9 mouse cellular contexts compared by ENCODE assay signal in genomic region chr10:8886528-8886854, GRCm38 (mm10). TPM values are rescaled to one million over a fixed set of nuclear protein-coding genes. Genes with fewer than 3 reads are reported as not detected.
A peak's percentile ranks its signal among the peaks of the same experiment; 100 is the strongest.
DNase-seq lines count a peak whose midpoint lies in the region; ATAC-seq and TF ChIP-seq lines count a peak whose summit lies in the region.
"Had no signal": no experiment of that assay in that cellular context is flagged by ENCODE, and none has a peak within 500 bp of the region (broad histone marks: within the 10 kb centered on the region; RNA-seq: fewer than 3 reads in every experiment).

No protein-coding gene starts in this region.

- intact Hi-C loops in heart, postnatal 36 days (cut with DNase I), result loop anchor here (2.0 to 10.0 kb wide), 2 partner anchors 52 to 94 kb away; no protein-coding TSS in a partner anchor

- no peak for TF ChIP-seq CTCF in bone marrow, adult 2 months (IDR thresholded peaks at IDR 0.05; ENCODE audit: control insufficient read depth, insufficient read depth, low read length)

- no peak for DNase-seq in heart, postnatal 36 days
- no peak for DNase-seq in hindbrain, embryonic 11.5 days (ENCODE audit: low spot score)
- no peak for DNase-seq in retina, postnatal 1 day
- no peak for DNase-seq in urinary bladder, postnatal 25 days (ENCODE audit: low spot score)
- no peak for DNase-seq in thymus, adult 18-20 months

- H3K4me3 ChIP-seq in heart, embryonic 14.5 days (ENCODE audit: control insufficient read depth in 1 of 2, insufficient read depth in 1 of 2, low read depth in 1 of 2, low read length in 2 of 2), result peak overlapping the region; percentile 73 to 99
- peak overlapping the region; percentile 32 for H3K4me3 ChIP-seq in bone marrow, adult 2 months (replicated peaks; ENCODE audit: control insufficient read depth, low read depth, low read length)
- H3K4me3 ChIP-seq in hindbrain, embryonic 11.5 days (ENCODE audit: low read depth, low read length), result peak overlapping the region; percentile 68
- peak overlapping the region; percentile 93 for H3K4me3 ChIP-seq in megakaryocyte, embryonic 14.5 days (replicated peaks)

- no peaks in the 10 kb centered on the region for H3K36me3 ChIP-seq in heart, embryonic 14.5 days (ENCODE audit: control insufficient read depth, insufficient read depth, low read length)
- H3K36me3 ChIP-seq in hindbrain, embryonic 11.5 days (ENCODE audit: control insufficient read depth, insufficient read depth, low read length), result no peaks in the 10 kb centered on the region
- H3K36me3 ChIP-seq in megakaryocyte, embryonic 14.5 days (replicated peaks; ENCODE audit: low read length), result no peaks in the 10 kb centered on the region

- no peaks in the 10 kb centered on the region for H3K27me3 ChIP-seq in heart, embryonic 14.5 days (ENCODE audit: control insufficient read depth, insufficient read depth, low read length)
- H3K27me3 ChIP-seq in hindbrain, embryonic 11.5 days (ENCODE audit: control insufficient read depth, insufficient read depth, low read length), result no peaks in the 10 kb centered on the region
- peaks cover 31% of the 10 kb centered on the region for H3K27me3 ChIP-seq in megakaryocyte, embryonic 14.5 days (replicated peaks)
- H3K27me3 ChIP-seq: CH12.LX had no signal

- TF ChIP-seq POLR2A in bone marrow, adult 2 months (IDR thresholded peaks at IDR 0.05; ENCODE audit: borderline replicate concordance, control insufficient read depth, low read depth, low read length), result no peak

- H3K9me3 ChIP-seq in heart, embryonic 14.5 days (ENCODE audit: control insufficient read depth, low read length), result no peaks in the 10 kb centered on the region
- H3K9me3 ChIP-seq in hindbrain, embryonic 11.5 days (ENCODE audit: control insufficient read depth, low read length), result no peaks in the 10 kb centered on the region
- H3K9me3 ChIP-seq in megakaryocyte, embryonic 14.5 days, result no peaks in the 10 kb centered on the region

- WGBS in heart, embryonic 14.5 days, result 1% methylated on average over 14 of the region's 14 CpGs
- WGBS in bone marrow, adult 2 months, result 2% methylated on average over 14 of the region's 14 CpGs
- WGBS in hindbrain, embryonic 11.5 days, result 0% methylated on average over 14 of the region's 14 CpGs

- peak overlapping the region; percentile 71 for H3K4me2 ChIP-seq in heart, embryonic 14.5 days (ENCODE audit: low read length)
- H3K4me2 ChIP-seq in hindbrain, embryonic 11.5 days (replicated peaks; ENCODE audit: low read depth, low read length), result peak overlapping the region; percentile 77

- H3K27ac ChIP-seq in heart, embryonic 14.5 days (replicated peaks in 1 of 2; ENCODE audit: control insufficient read depth in 1 of 2, insufficient read depth in 1 of 2, low read depth in 2 of 2, low read length in 2 of 2), result peak overlapping the region; percentile 94 to 98
- no peak overlapping the region for H3K27ac ChIP-seq in bone marrow, adult 2 months (ENCODE audit: control insufficient read depth, insufficient read depth, low read depth, low read length, poor library complexity)
- peak overlapping the region; percentile 93 for H3K27ac ChIP-seq in hindbrain, embryonic 11.5 days (ENCODE audit: low read depth, low read length)

- ATAC-seq in heart, embryonic 14.5 days (ENCODE audit: insufficient number of reproducible peaks, insufficient read depth, low FRiP score, low read depth), result no peak; the same call in 1 of the 2 replicates
- ATAC-seq in hindbrain, embryonic 11.5 days (ENCODE audit: low FRiP score), result peak; percentile 48

- peaks cover 4 to 18% of the 10 kb centered on the region in 2 experiments; a peak in 3 of 4 replicates for H3K4me1 ChIP-seq in heart, embryonic 14.5 days (ENCODE audit: control insufficient read depth in 2 of 2, insufficient read depth in 2 of 2, low read length in 2 of 2)
- no peaks in the 10 kb centered on the region for H3K4me1 ChIP-seq in bone marrow, adult 2 months (ENCODE audit: control insufficient read depth, insufficient read depth, low read length)
- H3K4me1 ChIP-seq in hindbrain, embryonic 11.5 days (replicated peaks; ENCODE audit: control insufficient read depth, insufficient read depth, low read length), result no peaks in the 10 kb centered on the region
- H3K4me1 ChIP-seq in megakaryocyte, embryonic 14.5 days, result peaks cover 24% of the 10 kb centered on the region

- peak overlapping the region; percentile 83 for H3K9ac ChIP-seq in heart, embryonic 14.5 days (ENCODE audit: low read length)
- peak overlapping the region; percentile 77 for H3K9ac ChIP-seq in hindbrain, embryonic 11.5 days (ENCODE audit: low read depth, low read length)

RNA-seq across cellular contexts. Expression of gene Sash1, which starts 0.6 kb away (rescaled TPM):
- polyA plus RNA-seq in heart, embryonic 14.5 days (2014; fragmentation: Nextera tagmentation; extraction: Ambion mirVana), result 4.4 and 5.0 TPM in 2 replicates
- total RNA-seq in heart, postnatal 36 days (2021), result 10 to 100 TPM; 26.6 to 29.8 TPM
- polyA plus RNA-seq in bone marrow, adult 2 months (2011; ENCODE audit: insufficient read depth, insufficient read length, low replicate concordance, missing spikeins), result 2.3 and 4.7 TPM in 2 replicates
- polyA plus RNA-seq in hindbrain, embryonic 11.5 days (2014; fragmentation: Nextera tagmentation; extraction: Ambion mirVana), result 5.2 and 6.5 TPM in 2 replicates
- 2.1 TPM in 1 of 2 replicates, not detected in the other for polyA plus RNA-seq in megakaryocyte, embryonic 14.5 days (2012; ENCODE audit: insufficient read depth, low replicate concordance)

Comparison
In these comparisons a context has a peak if more than half of its experiments do, and no peak if none do; other contexts are left out.
1. H3K4me3 ChIP-seq: peak in every context shown above with its lines; median percentile 93 in megakaryocyte, embryonic 14.5 days; 86 in heart, embryonic 14.5 days; 68 in hindbrain, embryonic 11.5 days; 32 in bone marrow, adult 2 months.